26 mouse cellular contexts compared by ENCODE assay signal in genomic region chr1:109081337-109081736, GRCm38 (mm10).
DNase-seq lines count a peak whose midpoint lies in the region; ATAC-seq and TF ChIP-seq lines count a peak whose summit lies in the region.
"Had no signal": no experiment of that assay in that cellular context is flagged by ENCODE, and none has a peak within 500 bp of the region (broad histone marks: within the 10 kb centered on the region; RNA-seq: fewer than 3 reads in every experiment).

No protein-coding gene starts in this region.

- no peak overlapping the region for H3K27ac ChIP-seq in forebrain, embryonic 11.5 days (ENCODE audit: low read depth, low read length)
- no peak overlapping the region for H3K27ac ChIP-seq in forebrain, embryonic 10.5 days
- H3K27ac ChIP-seq in lung, embryonic 14.5 days (ENCODE audit: low read depth): no peak overlapping the region
- H3K27ac ChIP-seq in MEL (ENCODE audit: control insufficient read depth, low read depth, low read length): no peak overlapping the region
- no peak overlapping the region for H3K27ac ChIP-seq in neural tube, embryonic 15.5 days (replicated peaks)
- H3K27ac ChIP-seq in intestine, embryonic 15.5 days: no peak overlapping the region
- H3K27ac ChIP-seq: hindbrain, embryonic 13.5 days; liver, embryonic 13.5 days; lung, embryonic 15.5 days; stomach, embryonic 15.5 days had no signal

- TF ChIP-seq CTCF in lung, embryonic 14.5 days (IDR thresholded peaks at IDR 0.05; ENCODE audit: low read depth): no peak
- TF ChIP-seq CTCF in lung, adult 2 months (IDR thresholded peaks at IDR 0.05; ENCODE audit: insufficient read depth, low read length): no peak
- 0 out of 6 replicates have a peak, but pooled peaks of 1 of the 3 experiments have one; percentile 6 for TF ChIP-seq CTCF in MEL (IDR thresholded peaks at IDR 0.05 in 2 of 3, conservative IDR thresholded peaks at IDR 0.05 in 1 of 3; ENCODE audit: control insufficient read depth in 1 of 3, insufficient read depth in 1 of 3, low read depth in 2 of 3, low read length in 3 of 3, poor library complexity in 1 of 3, severe bottlenecking in 1 of 3)

- no peak overlapping the region for H3K4me3 ChIP-seq in forebrain, embryonic 11.5 days (ENCODE audit: low read depth, low read length)
- H3K4me3 ChIP-seq in forebrain, embryonic 10.5 days: no peak overlapping the region
- H3K4me3 ChIP-seq in lung, embryonic 14.5 days (ENCODE audit: low read depth, low read length): no peak overlapping the region
- no peak overlapping the region for H3K4me3 ChIP-seq in lung, adult 2 months (replicated peaks; ENCODE audit: extremely low read depth, low read depth, low read length)
- no peak overlapping the region for H3K4me3 ChIP-seq in MEL (ENCODE audit: control insufficient read depth in 1 of 2, insufficient read depth in 1 of 2, low read depth in 2 of 2, low read length in 2 of 2)
- no peak overlapping the region for H3K4me3 ChIP-seq in neural tube, embryonic 15.5 days (replicated peaks)
- H3K4me3 ChIP-seq in intestine, embryonic 15.5 days (replicated peaks): no peak overlapping the region
- H3K4me3 ChIP-seq: hindbrain, embryonic 13.5 days; liver, embryonic 13.5 days; lung, embryonic 15.5 days; megakaryocyte, embryonic 14.5 days; stomach, embryonic 15.5 days had no signal

- H3K4me2 ChIP-seq in forebrain, embryonic 11.5 days (ENCODE audit: low read depth, low read length, severe bottlenecking): no peak overlapping the region
- no peak overlapping the region for H3K4me2 ChIP-seq in lung, embryonic 14.5 days
- no peak overlapping the region for H3K4me2 ChIP-seq in neural tube, embryonic 15.5 days
- no peak overlapping the region for H3K4me2 ChIP-seq in intestine, embryonic 15.5 days (replicated peaks)
- H3K4me2 ChIP-seq: hindbrain, embryonic 13.5 days; liver, embryonic 13.5 days; lung, embryonic 15.5 days; stomach, embryonic 15.5 days had no signal

- H3K27me3 ChIP-seq in forebrain, embryonic 11.5 days (ENCODE audit: control insufficient read depth, insufficient read depth, low read length): no peaks in the 10 kb centered on the region
- no peaks in the 10 kb centered on the region for H3K27me3 ChIP-seq in forebrain, embryonic 10.5 days (ENCODE audit: poor library complexity, severe bottlenecking)
- no peaks in the 10 kb centered on the region for H3K27me3 ChIP-seq in lung, embryonic 14.5 days (ENCODE audit: insufficient read depth, low read length)
- H3K27me3 ChIP-seq in MEL (ENCODE audit: control insufficient read depth in 1 of 2, insufficient read depth in 2 of 2, low read length in 2 of 2): no peaks in the 10 kb centered on the region
- H3K27me3 ChIP-seq in neural tube, embryonic 15.5 days (replicated peaks): no peaks in the 10 kb centered on the region
- H3K27me3 ChIP-seq in intestine, embryonic 15.5 days (replicated peaks): no peaks in the 10 kb centered on the region
- H3K27me3 ChIP-seq: CH12.LX; hindbrain, embryonic 13.5 days; liver, embryonic 13.5 days; lung, embryonic 15.5 days; megakaryocyte, embryonic 14.5 days; stomach, embryonic 15.5 days had no signal

- TF ChIP-seq RAD21 in MEL (IDR thresholded peaks at IDR 0.05; ENCODE audit: low read depth, low read length): no peak; the same call in 1 of the 2 replicates

- H3K9ac ChIP-seq in forebrain, embryonic 11.5 days (ENCODE audit: low read length): no peak overlapping the region
- no peak overlapping the region for H3K9ac ChIP-seq in lung, embryonic 14.5 days
- H3K9ac ChIP-seq in MEL (ENCODE audit: control insufficient read depth, low read depth, low read length, poor library complexity, severe bottlenecking): no peak overlapping the region
- H3K9ac ChIP-seq in neural tube, embryonic 15.5 days (replicated peaks): no peak overlapping the region
- H3K9ac ChIP-seq in intestine, embryonic 15.5 days: no peak overlapping the region
- H3K9ac ChIP-seq: hindbrain, embryonic 13.5 days; liver, embryonic 13.5 days; lung, embryonic 15.5 days; stomach, embryonic 15.5 days had no signal

- WGBS in forebrain, embryonic 11.5 days: 44% methylated on average over 2 of the region's 2 CpGs
- WGBS in forebrain, embryonic 10.5 days: 54% methylated on average over 2 of the region's 2 CpGs
- 69% methylated on average over 2 of the region's 2 CpGs for WGBS in lung, embryonic 14.5 days
- 75% methylated on average over 2 of the region's 2 CpGs for WGBS in lung, adult 2 months
- 56% methylated on average over 2 of the region's 2 CpGs for WGBS in neural tube, embryonic 15.5 days
- 87% methylated on average over 2 of the region's 2 CpGs for WGBS in intestine, embryonic 15.5 days

- H3K4me1 ChIP-seq in forebrain, embryonic 11.5 days (replicated peaks; ENCODE audit: control insufficient read depth, insufficient read depth, low read length): no peaks in the 10 kb centered on the region
- H3K4me1 ChIP-seq in forebrain, embryonic 10.5 days: no peaks in the 10 kb centered on the region
- H3K4me1 ChIP-seq in lung, embryonic 14.5 days (ENCODE audit: insufficient read depth): no peaks in the 10 kb centered on the region
- no peaks in the 10 kb centered on the region for H3K4me1 ChIP-seq in lung, adult 2 months (ENCODE audit: control insufficient read depth, insufficient read depth, low read length)
- H3K4me1 ChIP-seq in MEL (ENCODE audit: control insufficient read depth in 1 of 2, insufficient read depth in 2 of 2, low read length in 2 of 2): no peaks in the 10 kb centered on the region
- no peaks in the 10 kb centered on the region for H3K4me1 ChIP-seq in neural tube, embryonic 15.5 days
- H3K4me1 ChIP-seq in intestine, embryonic 15.5 days (replicated peaks): no peaks in the 10 kb centered on the region
- H3K4me1 ChIP-seq: hindbrain, embryonic 13.5 days; liver, embryonic 13.5 days; lung, embryonic 15.5 days; megakaryocyte, embryonic 14.5 days; stomach, embryonic 15.5 days had no signal

- H3K79me2 ChIP-seq in MEL (ENCODE audit: control insufficient read depth, insufficient read depth, low read length, poor library complexity): no peaks in the 10 kb centered on the region

- H3K9me3 ChIP-seq in forebrain, embryonic 11.5 days (ENCODE audit: control insufficient read depth, low read length): no peaks in the 10 kb centered on the region
- H3K9me3 ChIP-seq in forebrain, embryonic 10.5 days: no peaks in the 10 kb centered on the region
- H3K9me3 ChIP-seq in lung, embryonic 14.5 days (ENCODE audit: low read depth, low read length): no peaks in the 10 kb centered on the region
- H3K9me3 ChIP-seq in MEL (replicated peaks; ENCODE audit: insufficient read depth, low read length): no peaks in the 10 kb centered on the region
- H3K9me3 ChIP-seq in neural tube, embryonic 15.5 days (replicated peaks): no peaks in the 10 kb centered on the region
- H3K9me3 ChIP-seq in intestine, embryonic 15.5 days: no peaks in the 10 kb centered on the region
- H3K9me3 ChIP-seq: hindbrain, embryonic 13.5 days; liver, embryonic 13.5 days; lung, embryonic 15.5 days; megakaryocyte, embryonic 14.5 days; stomach, embryonic 15.5 days had no signal

- no peak for TF ChIP-seq EP300 in MEL (IDR thresholded peaks at IDR 0.05; ENCODE audit: low read depth in 1 of 2, low read length in 2 of 2)

- no peak for DNase-seq in forebrain, embryonic 11.5 days (ENCODE audit: low spot score)
- no peak for DNase-seq in forebrain, embryonic 10.5 days (ENCODE audit: extremely low spot score, low spot score)
- DNase-seq in lung, embryonic 14.5 days: peak; percentile 13
- DNase-seq in lung, adult 2 months: no peak
- DNase-seq in MEL (ENCODE audit: low read depth, low spot score): peak; percentile 3
- no peak for DNase-seq in kidney, postnatal 36 days
- DNase-seq: adrenal gland, postnatal 36 days; cerebellum, adult 18-20 months; cerebellum, postnatal 25 days; gastrocnemius, postnatal 36 days; kidney, adult 8-10 months; kidney, postnatal 10 days; layer of hippocampus, adult 9-11 months; liver, embryonic 13.5 days; lung, postnatal 36 days; right cerebral cortex, adult 18-20 months; right cerebral cortex, postnatal 4 days; thymus, postnatal 25 days had no signal

- TF ChIP-seq POLR2A in lung, adult 2 months (IDR thresholded peaks at IDR 0.05; ENCODE audit: borderline replicate concordance, extremely low read depth, low read depth, low read length): no peak
- TF ChIP-seq POLR2A in MEL (IDR thresholded peaks at IDR 0.05; ENCODE audit: control insufficient read depth in 1 of 2, insufficient read depth in 1 of 2, low read depth in 1 of 2, low read length in 2 of 2, poor library complexity in 1 of 2): no peak

- no peaks in the 10 kb centered on the region for H3K36me3 ChIP-seq in forebrain, embryonic 11.5 days (ENCODE audit: control insufficient read depth, insufficient read depth, low read length)
- no peaks in the 10 kb centered on the region for H3K36me3 ChIP-seq in forebrain, embryonic 10.5 days (replicated peaks)
- H3K36me3 ChIP-seq in lung, embryonic 14.5 days (ENCODE audit: insufficient read depth): no peaks in the 10 kb centered on the region
- no peaks in the 10 kb centered on the region for H3K36me3 ChIP-seq in MEL (ENCODE audit: control insufficient read depth in 1 of 2, insufficient read depth in 2 of 2, low read length in 2 of 2)
- no peaks in the 10 kb centered on the region for H3K36me3 ChIP-seq in neural tube, embryonic 15.5 days
- no peaks in the 10 kb centered on the region for H3K36me3 ChIP-seq in intestine, embryonic 15.5 days
- H3K36me3 ChIP-seq: hindbrain, embryonic 13.5 days; liver, embryonic 13.5 days; lung, embryonic 15.5 days; stomach, embryonic 15.5 days had no signal

- ATAC-seq in forebrain, embryonic 11.5 days (replicated peaks; ENCODE audit: low FRiP score): peak; percentile 44; the same call in 1 of the 2 replicates
- no peak for ATAC-seq in lung, embryonic 14.5 days (ENCODE audit: insufficient read depth)
- ATAC-seq in neural tube, embryonic 15.5 days (ENCODE audit: low FRiP score): peak; percentile 24; the same call in 1 of the 2 replicates
- no peak for ATAC-seq in intestine, embryonic 15.5 days
- ATAC-seq: midbrain, embryonic 16.5 days had no signal

TF ChIP-seq in MEL, 35 proteins besides CTCF, POLR2A, EP300 and RAD21:
- TF ChIP-seq SMC3 (IDR thresholded peaks at IDR 0.05; ENCODE audit: low read depth, low read length): peak; percentile 23; the same call in 1 of the 2 replicates
- TF ChIP-seq USF1 (IDR thresholded peaks at IDR 0.05; ENCODE audit: low read depth, low read length): no peak

Comparison
In these comparisons a context has a peak if more than half of its experiments do, and no peak if none do; other contexts are left out.
1. DNase-seq: peak in lung, embryonic 14.5 days (single experiment) and MEL (single experiment); none in forebrain, embryonic 11.5 days (single experiment), forebrain, embryonic 10.5 days (single experiment), lung, adult 2 months (single experiment) and kidney, postnatal 36 days (0 of 2).
2. ATAC-seq: peak in forebrain, embryonic 11.5 days (single experiment) and neural tube, embryonic 15.5 days (single experiment); none in lung, embryonic 14.5 days (single experiment) and intestine, embryonic 15.5 days (single experiment).